Mouse (Mus musculus): ENCODE measurements around the gene Tnfaip8l3. TPM values are rescaled to one million over a fixed set of nuclear protein-coding genes. Genes with fewer than 3 reads are reported as not detected.
"Not testable (repeated sequence)": the region's sequence is repeated elsewhere in the genome, so short reads cannot be mapped to it uniquely, and the experiment has no call there.

Gene Tnfaip8l3
- polyA plus RNA-seq, 1 experiment from 2014 or later = 0.66 TPM

GRCm38 (mm10) chr9:54063655-54064054, 4.5 kb downstream of the Tnfaip8l3 start:
- Histone ChIP-seq H3K9ac (no peak overlapping the region), H3K4me2 (replicated peaks) (no peak overlapping the region), H3K4me3 (no peak overlapping the region), H3K27me3 (peaks cover 41% of the 10 kb centered on the region), H3K27ac (no peak overlapping the region), H3K9me3 (no peaks in the 10 kb centered on the region), H3K4me1 (peaks cover 25% of the 10 kb centered on the region; the same call in 1 of the 2 replicates), H3K36me3 (no peaks in the 10 kb centered on the region)
- 74% methylated on average over 3 of the region's 3 CpGs for whole genome bisulfite sequencing
- ATAC-seq (ENCODE audit: low FRiP score, low read depth) = no peak

GRCm38 (mm10) chr9:54061666-54062065, 6.5 kb downstream of the Tnfaip8l3 start:
- no peaks in the 10 kb centered on the region for H3K36me3 ChIP-seq
- ATAC-seq (ENCODE audit: low FRiP score, low read depth) = no peak
- no peak overlapping the region for H3K4me3 ChIP-seq
- H3K27me3 ChIP-seq = peaks cover 26% of the 10 kb centered on the region
- no peaks in the 10 kb centered on the region for H3K9me3 ChIP-seq
- no peak overlapping the region for H3K4me2 ChIP-seq (replicated peaks)
- no peak overlapping the region for H3K27ac ChIP-seq
- peaks cover 17% of the 10 kb centered on the region; the same call in 1 of the 2 replicates for H3K4me1 ChIP-seq
- 60% methylated on average over 5 of the region's 5 CpGs for WGBS
- H3K9ac ChIP-seq = no peak overlapping the region

GRCm38 (mm10) chr9:54051298-54052068, 16.7 kb downstream of the Tnfaip8l3 start:
- no peaks in the 10 kb centered on the region for H3K4me1 ChIP-seq
- 75% methylated on average over 3 of the region's 3 CpGs for WGBS
- 0 out of 2 replicates have a peak, but pooled peaks cover 4% of the 10 kb centered on the region for H3K27me3 ChIP-seq
- H3K27ac ChIP-seq = no peak overlapping the region
- no peak overlapping the region for H3K9ac ChIP-seq
- no peak for ATAC-seq (ENCODE audit: low FRiP score, low read depth)
- no peak overlapping the region for H3K4me3 ChIP-seq
- no peaks in the 10 kb centered on the region for H3K9me3 ChIP-seq
- no peak overlapping the region for H3K4me2 ChIP-seq (replicated peaks)
- H3K36me3 ChIP-seq = no peaks in the 10 kb centered on the region

- Histone ChIP-seq H3K4me1 (no peaks in the 10 kb centered on the region), H3K27me3 (0 out of 2 replicates have a peak, but pooled peaks cover 4% of the 10 kb centered on the region), H3K9ac (no peak overlapping the region), H3K4me2 (replicated peaks) (no peak overlapping the region), H3K4me3 (no peak overlapping the region), H3K27ac (no peak overlapping the region), H3K9me3 (no peaks in the 10 kb centered on the region), H3K36me3 (no peaks in the 10 kb centered on the region)
- no peak for ATAC-seq (ENCODE audit: low FRiP score, low read depth)
- WGBS = 71% methylated on average over 5 of the region's 5 CpGs
Observed at GRCm38 (mm10) chr9:54048978-54049377, 19.2 kb downstream of the Tnfaip8l3 start.

- H3K4me2 ChIP-seq (replicated peaks) = no peak overlapping the region
- no peaks in the 10 kb centered on the region for H3K27me3 ChIP-seq
- 90% methylated on average over 5 of the region's 5 CpGs for WGBS
- no peak overlapping the region for H3K9ac ChIP-seq
- no peaks in the 10 kb centered on the region for H3K9me3 ChIP-seq
- no peak overlapping the region for H3K4me3 ChIP-seq
- ATAC-seq (ENCODE audit: low FRiP score, low read depth) = no peak
- no peaks in the 10 kb centered on the region for H3K36me3 ChIP-seq
- H3K4me1 ChIP-seq = no peaks in the 10 kb centered on the region
- no peak overlapping the region for H3K27ac ChIP-seq
Observed at GRCm38 (mm10) chr9:54043067-54043466, 25.1 kb downstream of the Tnfaip8l3 start.

- H3K4me1 ChIP-seq = 0 out of 2 replicates have a peak, but pooled peaks cover 2% of the 10 kb centered on the region
- no peaks in the 10 kb centered on the region; the same call in 1 of the 2 replicates for H3K27me3 ChIP-seq
- H3K27ac ChIP-seq = no peak overlapping the region
- WGBS = 66% methylated on average over 9 of the region's 9 CpGs
- no peak overlapping the region for H3K9ac ChIP-seq
- H3K9me3 ChIP-seq = no peaks in the 10 kb centered on the region
- no peak overlapping the region for H3K4me3 ChIP-seq
- H3K4me2 ChIP-seq (replicated peaks) = no peak overlapping the region
- no peak for ATAC-seq (ENCODE audit: low FRiP score, low read depth)
- no peaks in the 10 kb centered on the region for H3K36me3 ChIP-seq
Observed at GRCm38 (mm10) chr9:54037717-54038116, 30.5 kb downstream of the Tnfaip8l3 start.

GRCm38 (mm10) chr9:54034691-54035090, 33.5 kb downstream of the Tnfaip8l3 start:
- H3K4me2 ChIP-seq (replicated peaks) = no peak overlapping the region
- ATAC-seq (ENCODE audit: low FRiP score, low read depth) = no peak
- WGBS = 84% methylated on average over 5 of the region's 5 CpGs
- H3K4me3 ChIP-seq = no peak overlapping the region
- H3K9ac ChIP-seq = no peak overlapping the region
- no peaks in the 10 kb centered on the region for H3K36me3 ChIP-seq
- no peaks in the 10 kb centered on the region for H3K9me3 ChIP-seq
- no peaks in the 10 kb centered on the region; the same call in 1 of the 2 replicates for H3K27me3 ChIP-seq
- H3K4me1 ChIP-seq = 0 out of 2 replicates have a peak, but pooled peaks cover 2% of the 10 kb centered on the region
- H3K27ac ChIP-seq = no peak overlapping the region

- Histone ChIP-seq H3K9ac (no peak overlapping the region), H3K4me3 (no peak overlapping the region), H3K27ac (no peak overlapping the region), H3K36me3 (no peaks in the 10 kb centered on the region), H3K4me2 (replicated peaks) (no peak overlapping the region), H3K27me3 (no peaks in the 10 kb centered on the region), H3K4me1 (no peaks in the 10 kb centered on the region), H3K9me3 (no peaks in the 10 kb centered on the region)
- 48% methylated on average over 3 of the region's 3 CpGs for WGBS
- peak; percentile 59; the same call in 1 of the 2 replicates for ATAC-seq (ENCODE audit: low FRiP score, low read depth)
Observed at GRCm38 (mm10) chr9:54022795-54023194, 45.4 kb downstream of the Tnfaip8l3 start.

GRCm38 (mm10) chr9:53994528-53994927, 73.7 kb downstream of the Tnfaip8l3 start:
- Histone ChIP-seq H3K27ac (no peak overlapping the region), H3K4me2 (replicated peaks) (no peak overlapping the region), H3K27me3 (no peaks in the 10 kb centered on the region), H3K36me3 (no peaks in the 10 kb centered on the region), H3K4me1 (no peaks in the 10 kb centered on the region), H3K9me3 (no peaks in the 10 kb centered on the region), H3K9ac (no peak overlapping the region), H3K4me3 (no peak overlapping the region)
- WGBS = 57% methylated on average over 1 of the region's 1 CpGs
- no peak for ATAC-seq (ENCODE audit: low FRiP score, low read depth)

- H3K4me2 ChIP-seq (replicated peaks); H3K36me3 ChIP-seq; H3K4me1 ChIP-seq; ATAC-seq (ENCODE audit: low FRiP score, low read depth); H3K9me3 ChIP-seq; H3K27ac ChIP-seq; H3K9ac ChIP-seq; H3K4me3 ChIP-seq; H3K27me3 ChIP-seq: not testable (repeated sequence)
Observed at GRCm38 (mm10) chr9:53992567-53992966, 75.6 kb downstream of the Tnfaip8l3 start.

- no peak overlapping the region for H3K27ac ChIP-seq
- 2% methylated on average over 3 of the region's 3 CpGs for WGBS
- no peaks in the 10 kb centered on the region for H3K9me3 ChIP-seq
- peak; percentile 84 for ATAC-seq (ENCODE audit: low FRiP score, low read depth)
- H3K4me1 ChIP-seq = no peaks in the 10 kb centered on the region
- H3K27me3 ChIP-seq = no peaks in the 10 kb centered on the region
- no peaks in the 10 kb centered on the region for H3K36me3 ChIP-seq
- 0 out of 2 replicates have a peak overlapping the region, but pooled peaks have one; percentile 4 for H3K4me2 ChIP-seq (replicated peaks)
- H3K9ac ChIP-seq = no peak overlapping the region
- no peak overlapping the region for H3K4me3 ChIP-seq
Observed at GRCm38 (mm10) chr9:53990921-53991320, 77.3 kb downstream of the Tnfaip8l3 start.

GRCm38 (mm10) chr9:53986972-53987371, 81.2 kb downstream of the Tnfaip8l3 start:
- no peaks in the 10 kb centered on the region for H3K27me3 ChIP-seq
- no peak for ATAC-seq (ENCODE audit: low FRiP score, low read depth)
- WGBS = 45% methylated on average over 3 of the region's 3 CpGs
- no peak overlapping the region for H3K9ac ChIP-seq
- no peaks in the 10 kb centered on the region for H3K9me3 ChIP-seq
- no peaks in the 10 kb centered on the region for H3K36me3 ChIP-seq
- H3K4me1 ChIP-seq = no peaks in the 10 kb centered on the region
- H3K4me3 ChIP-seq = no peak overlapping the region
- no peak overlapping the region for H3K27ac ChIP-seq
- H3K4me2 ChIP-seq (replicated peaks) = no peak overlapping the region

- Histone ChIP-seq H3K9me3 (no peaks in the 10 kb centered on the region), H3K36me3 (no peaks in the 10 kb centered on the region), H3K27ac (no peak overlapping the region), H3K4me3 (no peak overlapping the region), H3K9ac (no peak overlapping the region), H3K4me2 (replicated peaks) (no peak overlapping the region), H3K27me3 (no peaks in the 10 kb centered on the region), H3K4me1 (no peaks in the 10 kb centered on the region)
- WGBS = 33% methylated on average over 9 of the region's 9 CpGs
- ATAC-seq (ENCODE audit: low FRiP score, low read depth) = no peak
Observed at GRCm38 (mm10) chr9:53984868-53985267, 83.3 kb downstream of the Tnfaip8l3 start.
